Mouse (Mus musculus) CH12.LX (cell line): ENCODE data around the gene Clcf1. TPM values are rescaled to one million over a fixed set of nuclear protein-coding genes. Genes with fewer than 3 reads are reported as not detected.

ENCODE experiments used
- DNase-seq: peaks from one replicate; pipeline ENCODE4 v3.0.0-alpha.2; 2013; ENCODE audit errors: extremely low read depth
- H3K27ac ChIP-seq: 2 replicates; pipeline ENCODE4 v1.5.1; 2012; ENCODE audit warnings: low read depth, mild to moderate bottlenecking, control low read depth, moderate library complexity; ENCODE audit not compliant: insufficient read depth
- H3K27me3 ChIP-seq: replicated peaks from 2 replicates; pipeline ENCODE3; 2012; ENCODE audit warnings: inconsistent platforms
- H3K36me3 ChIP-seq, 2 experiments: replicated peaks in 1 of 2; 2 replicates each; pipeline versions ENCODE3 to v1.6.1; 2012; ENCODE audit warnings: inconsistent platforms in 1 of 2, low read length in 1 of 2, mild to moderate bottlenecking in 1 of 2, mixed read lengths in 1 of 2, moderate library complexity in 1 of 2; ENCODE audit not compliant: control insufficient read depth in 1 of 2, insufficient read depth in 1 of 2
- H3K4me1 ChIP-seq, 2 experiments: 2 replicates each; pipeline ENCODE4 v1.6.1; 2012; ENCODE audit warnings: inconsistent platforms in 1 of 2, moderate library complexity in 1 of 2; ENCODE audit not compliant: insufficient read depth in 2 of 2, control insufficient read depth in 1 of 2
- H3K4me2 ChIP-seq: 2 replicates; pipeline ENCODE4 v1.6.1; 2012; ENCODE audit warnings: low read depth, mild to moderate bottlenecking, control low read depth; ENCODE audit not compliant: poor library complexity, insufficient read depth, severe bottlenecking
- H3K4me3 ChIP-seq, 3 experiments: fragments of 150-350 bp in 1 of 3; sonication (generic) in 1 of 3; replicated peaks in 1 of 3; 2 replicates each; pipeline versions ENCODE3 to v1.5.1; 2011 to 2012; ENCODE audit warnings: low read depth in 2 of 3, low read length in 2 of 3, mild to moderate bottlenecking in 2 of 3, moderate library complexity in 2 of 3, control low read depth in 1 of 3, improper control_type of control experiment in 1 of 3, inconsistent platforms in 1 of 3, mixed read lengths in 1 of 3; ENCODE audit not compliant: poor library complexity in 1 of 3
- H3K79me2 ChIP-seq: replicated peaks from 2 replicates; pipeline ENCODE4 v1.6.1; 2012; ENCODE audit warnings: mild to moderate bottlenecking, moderate library complexity; ENCODE audit not compliant: control insufficient read depth, poor library complexity, insufficient read depth, severe bottlenecking; ENCODE audit errors: extremely low read depth
- H3K9ac ChIP-seq: 2 replicates; pipeline ENCODE4 v1.6.1; 2012; ENCODE audit warnings: low read depth, mild to moderate bottlenecking, control low read depth, moderate library complexity; ENCODE audit not compliant: insufficient read depth
- H3K9me3 ChIP-seq: replicated peaks from 2 replicates; pipeline ENCODE3; 2012; ENCODE audit warnings: low read length, inconsistent platforms, mixed read lengths
- CHD1 ChIP-seq: IDR thresholded peaks from 2 replicates; pipeline ENCODE4 v1.6.1; 2012; ENCODE audit warnings: low read depth, low read length, improper control_type of control experiment, inconsistent platforms
- CTCF ChIP-seq, 2 experiments: IDR thresholded peaks in 1 of 2; conservative IDR thresholded peaks in 1 of 2; 2 replicates each; pipeline ENCODE4 v1.5.1; 2011 to 2012; ENCODE audit warnings: low read depth in 2 of 2, low read length in 2 of 2, improper control_type of control experiment in 1 of 2, inconsistent platforms in 1 of 2, mild to moderate bottlenecking in 1 of 2, moderate library complexity in 1 of 2
- E2F4 ChIP-seq: IDR thresholded peaks from 2 replicates; pipeline ENCODE4 v1.6.1; 2011; ENCODE audit warnings: low read depth, low read length, improper control_type of control experiment; ENCODE audit not compliant: insufficient replicate concordance
- ELF1 ChIP-seq: IDR thresholded peaks from 2 replicates; pipeline ENCODE4 v1.6.1; 2014; ENCODE audit warnings: low read depth, mild to moderate bottlenecking, inconsistent platforms, low read length, improper control_type of control experiment
- GABPA ChIP-seq: IDR thresholded peaks from 2 replicates; pipeline ENCODE4 v1.6.1; 2012; ENCODE audit warnings: low read depth, low read length, improper control_type of control experiment, inconsistent platforms; ENCODE audit not compliant: insufficient replicate concordance
- HCFC1 ChIP-seq: IDR thresholded peaks from 2 replicates; pipeline ENCODE4 v1.6.1; 2012; ENCODE audit warnings: low read depth, mild to moderate bottlenecking, inconsistent platforms, low read length, improper control_type of control experiment
- IRF4 ChIP-seq: IDR thresholded peaks from 2 replicates; pipeline ENCODE4 v1.6.1; 2014; ENCODE audit warnings: low read depth, mild to moderate bottlenecking, inconsistent platforms, low read length, improper control_type of control experiment
- JUN ChIP-seq: IDR thresholded peaks from 2 replicates; pipeline ENCODE4 v1.6.1; 2011; ENCODE audit warnings: low read depth, mild to moderate bottlenecking, low read length, improper control_type of control experiment, moderate library complexity; ENCODE audit not compliant: insufficient read depth
- JUND ChIP-seq: conservative IDR thresholded peaks from 2 replicates; pipeline ENCODE4 v1.6.1; 2011; ENCODE audit warnings: low read depth, low read length, improper control_type of control experiment
- MAFK ChIP-seq: IDR thresholded peaks from 2 replicates; pipeline ENCODE4 v1.6.1; 2011; ENCODE audit warnings: low read length, improper control_type of control experiment; ENCODE audit not compliant: insufficient replicate concordance
- MAX ChIP-seq: IDR thresholded peaks from 2 replicates; pipeline ENCODE4 v1.6.1; 2011; ENCODE audit warnings: low read length, improper control_type of control experiment
- MEF2A ChIP-seq: IDR thresholded peaks from 2 replicates; pipeline ENCODE4 v1.6.1; 2014; ENCODE audit warnings: low read depth, mild to moderate bottlenecking, inconsistent platforms, low read length, improper control_type of control experiment, borderline replicate concordance
- MXI1 ChIP-seq: IDR thresholded peaks from 2 replicates; pipeline ENCODE4 v1.6.1; 2011; ENCODE audit warnings: mild to moderate bottlenecking, low read depth, low read length, improper control_type of control experiment
- MYC ChIP-seq: IDR thresholded peaks from 2 replicates; pipeline ENCODE4 v1.6.1; 2011; ENCODE audit warnings: low read depth, mild to moderate bottlenecking, improper control_type of control experiment, low read length
- NRF1 ChIP-seq: IDR thresholded peaks from 2 replicates; pipeline ENCODE4 v1.6.1; 2014; ENCODE audit warnings: low read depth, mild to moderate bottlenecking, inconsistent platforms, low read length, improper control_type of control experiment, moderate library complexity
- PAX5 ChIP-seq: IDR thresholded peaks from 2 replicates; pipeline ENCODE4 v1.6.1; 2012; ENCODE audit warnings: low read length, inconsistent platforms, mixed read lengths
- POLR2A ChIP-seq: IDR thresholded peaks from 2 replicates; pipeline ENCODE4 v1.6.1; 2011; ENCODE audit warnings: low read depth, mild to moderate bottlenecking, improper control_type of control experiment, low read length
- RAD21 ChIP-seq: IDR thresholded peaks from 2 replicates; pipeline ENCODE4 v1.6.1; 2011; ENCODE audit warnings: low read depth, mild to moderate bottlenecking, low read length, improper control_type of control experiment, moderate library complexity
- RCOR1 ChIP-seq: conservative IDR thresholded peaks from 2 replicates; pipeline ENCODE4 v1.6.1; 2012; ENCODE audit warnings: low read depth, mild to moderate bottlenecking, inconsistent platforms, low read length, improper control_type of control experiment
- SIN3A ChIP-seq: IDR thresholded peaks from 2 replicates; pipeline ENCODE4 v1.6.1; 2012; ENCODE audit warnings: low read length, improper control_type of control experiment, inconsistent platforms
- SMC3 ChIP-seq: IDR thresholded peaks from 2 replicates; pipeline ENCODE4 v1.6.1; 2011; ENCODE audit warnings: low read depth, low read length, improper control_type of control experiment
- TBP ChIP-seq: conservative IDR thresholded peaks from 2 replicates; pipeline ENCODE4 v1.6.1; 2011; ENCODE audit warnings: low read depth, low read length, improper control_type of control experiment
- TCF12 ChIP-seq: IDR thresholded peaks from 2 replicates; pipeline ENCODE4 v1.6.1; 2014; ENCODE audit warnings: low read depth, mild to moderate bottlenecking, inconsistent platforms, low read length, improper control_type of control experiment
- UBTF ChIP-seq: IDR thresholded peaks from 2 replicates; pipeline ENCODE4 v1.6.1; 2012; ENCODE audit warnings: low read depth, mild to moderate bottlenecking, inconsistent platforms, low read length, improper control_type of control experiment, moderate library complexity
- USF1 ChIP-seq: IDR thresholded peaks from 2 replicates; pipeline ENCODE4 v1.6.1; 2014; ENCODE audit warnings: low read depth, mild to moderate bottlenecking, inconsistent platforms, low read length, improper control_type of control experiment
- USF2 ChIP-seq: conservative IDR thresholded peaks from 2 replicates; pipeline ENCODE4 v1.6.1; 2011; ENCODE audit warnings: low read depth, low read length, improper control_type of control experiment
- ZC3H11A ChIP-seq: IDR thresholded peaks from 2 replicates; pipeline ENCODE4 v1.6.1; 2012; ENCODE audit warnings: low read depth, mild to moderate bottlenecking, inconsistent platforms, low read length, improper control_type of control experiment
- ZMIZ1 ChIP-seq: IDR thresholded peaks from 2 replicates; pipeline ENCODE4 v1.6.1; 2012; ENCODE audit warnings: low read depth, mild to moderate bottlenecking, inconsistent platforms, low read length, improper control_type of control experiment
- ZNF384 ChIP-seq: IDR thresholded peaks from 2 replicates; pipeline ENCODE4 v1.6.1; 2012; ENCODE audit warnings: low read depth, low read length, improper control_type of control experiment, inconsistent platforms
- dilution Hi-C: fragments of 300-500 bp; cut with MboI; formaldehyde crosslinking; loops from 2 replicates; pipeline ENCODE4 v1.14.3; 2020; ENCODE audit warnings: low sequenced_read_pairs; ENCODE audit not compliant: extremely low pct_unique_long_range_greater_than_20kb, extremely low pct_ligation_motif_present
- in situ Hi-C: fragments of 300-500 bp; cut with MboI; formaldehyde crosslinking; loops from 3 replicates; pipeline ENCODE4 v1.14.3; 2019; ENCODE audit warnings: low sequenced_read_pairs, low pct_ligation_motif_present, low pct_unique_long_range_greater_than_20kb, mixed read lengths
- polyA plus RNA-seq: library from polyadenylated mRNA; unstranded; fragments of >175 nt; gene quantifications from 2 replicates; pipeline ENCODE4 v1.2.1, GENCODE M21; 2012; ENCODE audit warnings: low read depth; ENCODE audit not compliant: insufficient read length
- total RNA-seq, 2 experiments: library from RNA; depleted of rRNA; stranded (reverse); fragments of 300-350 nt in 1 of 2; fragments of >200 nt in 1 of 2; gene quantifications; 2 replicates each; pipeline ENCODE4 v1.2.3; 2012 to 2014

The Clcf1 gene
- total and polyA plus RNA-seq, 3 experiments = 0.09 to 1.0 (median 0.28) TPM

GRCm38 (mm10) chr19:4166678-4167476 lies 47.2 kb upstream of the Clcf1 start:
- peaks cover 10% of the 10 kb centered on the region for H3K79me2 ChIP-seq
- TF ChIP-seq MAX = no peak
- TF ChIP-seq RAD21 = no peak
- no peak for TF ChIP-seq ZC3H11A
- no peak for TF ChIP-seq USF1
- TF ChIP-seq JUND = no peak
- no peak for TF ChIP-seq NRF1
- no peak for TF ChIP-seq RCOR1
- no peak for TF ChIP-seq GABPA
- no peak for TF ChIP-seq USF2
- no peak for TF ChIP-seq MXI1
- no peak for TF ChIP-seq UBTF
- TF ChIP-seq E2F4 = no peak
- no peak for TF ChIP-seq IRF4
- no peak for TF ChIP-seq CTCF (conservative IDR thresholded peaks at IDR 0.05 in 1 of 2, IDR thresholded peaks at IDR 0.05 in 1 of 2; ENCODE audit: low read depth in 2 of 2, low read length in 2 of 2)
- no peak for TF ChIP-seq POLR2A
- TF ChIP-seq ZMIZ1 = no peak
- no peak for TF ChIP-seq TBP
- H3K9ac ChIP-seq = no peak overlapping the region
- dilution Hi-C loops = no loop called here
- H3K4me2 ChIP-seq = no peak overlapping the region
- in situ Hi-C loops = no loop called here
- peaks cover 2% of the 10 kb centered on the region for H3K9me3 ChIP-seq
- DNase-seq = no peak
- H3K27me3 ChIP-seq = no peaks in the 10 kb centered on the region
- H3K27ac ChIP-seq = no peak overlapping the region
- H3K4me1 ChIP-seq = peaks cover 17 to 55% of the 10 kb centered on the region in 2 experiments
- H3K36me3 ChIP-seq = peaks cover 2 to 20% of the 10 kb centered on the region in 2 experiments
- H3K4me3 ChIP-seq = no peak overlapping the region

DNA sequence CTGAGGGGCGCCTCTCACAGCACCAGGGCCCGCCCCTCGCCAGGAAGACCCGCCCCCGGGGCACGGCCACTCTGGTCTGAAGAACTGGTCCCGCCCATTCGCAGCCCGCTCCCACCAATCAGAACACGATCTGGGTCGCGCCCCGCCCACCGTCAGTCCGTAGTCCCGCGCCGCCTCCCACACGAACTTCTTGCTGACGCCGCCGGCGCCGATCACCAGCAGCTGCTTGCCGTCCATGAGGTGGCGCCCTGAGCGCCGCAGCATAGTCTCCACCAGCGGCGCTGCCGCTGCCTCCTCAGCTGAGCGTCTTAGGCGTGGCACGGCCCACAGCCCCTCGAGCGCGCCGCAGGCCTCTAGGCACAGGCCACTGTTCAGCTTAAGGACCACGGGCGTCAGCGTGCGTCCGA lies 44.7 kb upstream of the Clcf1 start:
- peak overlapping the region; percentile 72 for H3K4me2 ChIP-seq
- dilution Hi-C loops = no loop called here
- peaks cover 11 to 52% of the 10 kb centered on the region in 2 experiments for H3K4me1 ChIP-seq
- in situ Hi-C loops = no loop called here
- H3K27ac ChIP-seq = peak overlapping the region; percentile 65
- peaks cover 2% of the 10 kb centered on the region for H3K9me3 ChIP-seq
- peak overlapping the region; percentile 79 for H3K9ac ChIP-seq
- H3K27me3 ChIP-seq = no peaks in the 10 kb centered on the region
- peak; percentile 96 for DNase-seq
- peak overlapping the region; percentile 41 to 62 (median 53) for H3K4me3 ChIP-seq
- peaks cover 0 to 29% of the 10 kb centered on the region in 2 experiments for H3K36me3 ChIP-seq
- no peaks in the 10 kb centered on the region for H3K79me2 ChIP-seq
- TF ChIP-seq JUN (no peak), USF2 (no peak), RAD21 (peak; percentile 60), UBTF (peak; percentile 92; the same call in 1 of the 2 replicates), MXI1 (peak; percentile 74), TBP (0 out of 2 replicates have a peak, but pooled peaks have one; percentile 50), MAFK (0 out of 2 replicates have a peak, but pooled peaks have one; percentile 5), ZNF384 (no peak), ZMIZ1 (peak; percentile 78), USF1 (no peak), CHD1 (no peak), HCFC1 (peak; percentile 45; the same call in 1 of the 2 replicates), MAX (peak; percentile 37; the same call in 1 of the 2 replicates), NRF1 (peak; percentile 57), SIN3A (peak; percentile 85), IRF4 (peak; percentile 48; the same call in 1 of the 2 replicates), SMC3 (peak; percentile 87), TCF12 (peak; percentile 62; the same call in 1 of the 2 replicates), MEF2A (peak; percentile 36; the same call in 1 of the 2 replicates), PAX5 (no peak), ELF1 (peak; percentile 32; the same call in 1 of the 2 replicates), MYC (peak; percentile 36; the same call in 1 of the 2 replicates), CTCF (conservative IDR thresholded peaks at IDR 0.05 in 1 of 2, IDR thresholded peaks at IDR 0.05 in 1 of 2; ENCODE audit: low read depth in 2 of 2, low read length in 2 of 2) (peak in 1 of 2 experiments; percentile 99; a peak in 2 of 4 replicates)
